Mouse (Mus musculus) heart, embryonic 11.5 days (tissue): Measurements from ENCODE around the gene Nkx1-1. TPM values are rescaled to one million over a fixed set of nuclear protein-coding genes. Genes with fewer than 3 reads are reported as not detected.
A peak's percentile ranks its signal among the peaks of the same experiment; 100 is the strongest.

Experiments used
- ATAC-seq: fragments of 200-750 bp; cut with Nextera tagmentation; replicated peaks from 2 replicates; pipeline ENCODE4 v1.8.0; 2017; ENCODE audit warnings: moderate library complexity; ENCODE audit not compliant: insufficient number of reproducible peaks, low FRiP score, low TSS enrichment
- H3K27ac ChIP-seq: fragments of 300-500 bp; sonication (generic); 2 replicates; pipeline ENCODE4 v1.5.1; 2014; ENCODE audit warnings: mild to moderate bottlenecking, low read depth, low read length
- H3K27me3 ChIP-seq: fragments of 300-500 bp; sonication (generic); 2 replicates; pipeline ENCODE4 v1.6.1; 2014; ENCODE audit warnings: mild to moderate bottlenecking, low read length, mixed read lengths; ENCODE audit not compliant: control insufficient read depth, insufficient read depth
- H3K36me3 ChIP-seq: fragments of 300-500 bp; sonication (generic); 2 replicates; pipeline ENCODE4 v1.6.1; 2014; ENCODE audit warnings: mild to moderate bottlenecking, low read length, moderate library complexity, mixed read lengths; ENCODE audit not compliant: control insufficient read depth, insufficient read depth
- H3K4me1 ChIP-seq: fragments of 300-500 bp; sonication (generic); 2 replicates; pipeline ENCODE4 v1.6.1; 2014; ENCODE audit warnings: low read length; ENCODE audit not compliant: control insufficient read depth, insufficient read depth
- H3K4me2 ChIP-seq: fragments of 300-500 bp; sonication (generic); 2 replicates; pipeline ENCODE4 v1.6.1; 2014; ENCODE audit warnings: mild to moderate bottlenecking, moderate library complexity
- H3K4me3 ChIP-seq: fragments of 300-500 bp; sonication (generic); 2 replicates; pipeline ENCODE4 v1.5.1; 2014; ENCODE audit warnings: low read depth, low read length
- H3K9ac ChIP-seq: fragments of 300-500 bp; sonication (generic); 2 replicates; pipeline ENCODE4 v1.6.1; 2014; ENCODE audit warnings: mild to moderate bottlenecking, low read depth, low read length, moderate library complexity
- H3K9me3 ChIP-seq: fragments of 300-500 bp; sonication (generic); replicated peaks from 2 replicates; pipeline ENCODE4 v1.6.1; 2016; ENCODE audit warnings: low read length; ENCODE audit not compliant: control insufficient read depth
- WGBS: fragments of 180-500 bp; shearing (Covaris S2); extraction: QIAGEN DNeasy Blood & Tissue Kit; methylation state at CpG from one replicate; pipeline ENCODE4 v1.1.7; 2014; ENCODE audit not compliant: insufficient replicate concordance; 5-methylcytosine and 5-hydroxymethylcytosine counted together
- polyA plus RNA-seq: library from polyadenylated mRNA; unstranded; fragments of >200 nt; fragmentation: Nextera tagmentation; extraction: Ambion mirVana; gene quantifications from 2 replicates; pipeline ENCODE4 v1.2.1, GENCODE M21; 2014

Gene Nkx1-1
- not detected in 2 replicates for polyA plus RNA-seq

DNA sequence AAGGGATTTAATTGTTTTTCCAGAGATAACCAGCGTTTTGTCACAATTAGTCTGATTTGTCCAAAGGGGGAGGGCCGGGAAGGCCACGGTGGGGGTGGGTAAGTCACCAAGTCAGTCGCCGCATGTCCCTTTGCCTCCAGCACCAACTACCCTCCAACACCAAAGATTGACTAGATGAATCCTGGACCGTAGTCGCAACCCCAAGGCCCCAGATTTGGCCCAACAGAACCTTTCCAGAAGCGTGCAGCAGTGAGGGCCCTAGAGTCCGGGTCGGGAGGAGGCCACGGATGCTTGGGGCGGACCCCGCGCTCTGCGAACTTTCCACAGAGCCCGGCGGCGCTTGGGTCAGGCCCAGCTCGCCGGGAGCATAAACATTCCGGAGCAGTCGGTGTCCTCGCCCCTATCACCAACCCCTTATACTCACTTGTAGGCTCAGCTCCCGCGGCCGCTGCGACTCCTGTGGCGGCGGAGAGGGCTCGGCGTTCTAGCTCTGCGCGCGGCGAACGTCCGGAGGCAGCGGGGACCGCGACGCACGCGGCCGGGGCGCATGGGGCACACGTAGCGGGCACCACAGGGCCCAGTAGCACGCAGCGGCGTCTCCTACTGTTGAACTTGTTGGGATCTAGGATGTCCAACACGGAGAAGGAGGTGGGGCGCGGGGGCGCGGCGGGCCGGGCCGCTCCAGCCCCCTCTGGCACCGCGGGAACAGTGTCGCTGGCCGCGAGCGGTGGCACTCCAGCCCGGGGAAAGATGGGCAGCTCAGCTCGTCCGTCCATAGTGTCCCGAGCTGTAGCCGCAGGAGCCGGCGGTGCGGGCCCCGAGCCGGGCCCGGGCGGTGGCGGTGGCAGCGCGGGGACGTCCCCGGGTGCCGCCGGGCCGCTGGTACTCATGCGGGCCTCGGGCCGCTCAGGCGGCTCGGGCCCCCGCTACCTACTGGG is at the start of gene Nkx1-1:
Gene Nkx1-1 (minus strand): TSS at position 776 of the 938 bp plus-strand sequence.
- H3K4me3 ChIP-seq, result peak within 1 kb of the TSS; percentile 32
- H3K27ac ChIP-seq, result no peak within 1 kb of the TSS
- no peak for ATAC-seq
- WGBS, result under 1% methylated on average over 54 of the region's 90 CpGs
- H3K36me3 ChIP-seq, result no peaks in the 10 kb centered on the region
- no peaks in the 10 kb centered on the region for H3K9me3 ChIP-seq
- peak within 1 kb of the TSS; percentile 55 for H3K4me2 ChIP-seq
- H3K27me3 ChIP-seq, result peaks cover 98% of the 10 kb centered on the region
- H3K9ac ChIP-seq, result no peak within 1 kb of the TSS
- H3K4me1 ChIP-seq, result peaks cover 30% of the 10 kb centered on the region

DNA sequence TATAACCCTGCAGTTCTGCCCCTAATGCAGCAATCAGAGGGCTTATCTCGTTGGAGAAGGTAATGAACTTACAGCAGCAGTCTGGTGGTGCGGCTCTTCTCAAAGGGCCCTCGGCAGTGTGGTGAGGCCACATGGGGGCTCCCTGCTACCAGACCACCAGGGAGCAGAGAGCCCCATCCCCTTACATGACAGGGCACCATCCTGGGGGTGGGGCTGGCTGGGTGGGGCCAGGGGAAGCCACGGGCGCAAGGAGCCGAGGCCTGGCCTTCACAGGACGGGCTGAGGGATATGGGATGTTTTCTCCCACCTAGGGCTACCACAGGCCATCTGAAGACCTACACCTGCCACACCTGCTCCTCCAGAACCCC is 47.5 kb upstream of the Nkx1-1 start:
- H3K4me2 ChIP-seq, result no peak overlapping the region
- WGBS, result 27% methylated on average over 7 of the region's 7 CpGs
- H3K27ac ChIP-seq, result no peak overlapping the region
- H3K4me1 ChIP-seq, result peaks cover 9% of the 10 kb centered on the region
- H3K9ac ChIP-seq, result no peak overlapping the region
- no peak overlapping the region for H3K4me3 ChIP-seq
- ATAC-seq, result no peak
- peaks cover 26% of the 10 kb centered on the region for H3K27me3 ChIP-seq
- no peaks in the 10 kb centered on the region for H3K9me3 ChIP-seq
- H3K36me3 ChIP-seq, result no peaks in the 10 kb centered on the region

DNA sequence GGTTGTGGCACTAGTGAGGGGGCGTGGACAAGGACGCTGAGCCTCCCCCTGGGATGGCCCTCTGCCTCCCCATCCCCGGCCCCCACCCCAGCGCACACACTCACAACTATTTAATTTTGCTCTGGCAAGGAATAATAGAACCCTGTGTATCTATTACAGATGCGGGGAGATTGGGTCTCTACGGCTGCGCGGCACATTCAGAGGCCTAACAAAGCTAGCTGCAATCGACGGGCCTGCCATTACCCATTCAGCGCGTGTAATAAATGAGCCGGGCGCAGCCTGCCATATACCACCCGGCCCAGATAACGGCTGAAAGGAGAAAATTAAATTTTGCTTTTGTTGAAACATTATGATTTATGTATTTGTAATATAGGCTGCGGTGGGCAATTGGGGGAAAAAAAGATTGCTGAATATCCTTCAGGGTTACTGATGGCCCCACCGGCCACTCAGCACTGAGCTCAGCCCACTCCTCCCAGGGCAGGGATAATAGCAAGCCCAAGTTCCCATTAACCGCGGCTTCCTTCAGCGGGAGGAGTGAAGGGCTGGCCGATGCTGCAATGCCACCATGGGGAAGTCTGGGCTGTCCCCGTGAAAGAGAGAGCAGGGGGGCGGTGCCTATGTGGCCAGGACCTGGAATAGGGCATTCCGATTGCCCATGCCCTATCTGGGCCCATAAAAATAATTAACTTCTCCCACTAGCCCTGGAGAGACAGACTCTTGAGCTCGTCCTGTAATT is 47.0 kb upstream of the Nkx1-1 start:
- H3K4me2 ChIP-seq, result no peak overlapping the region
- H3K9me3 ChIP-seq, result no peaks in the 10 kb centered on the region
- H3K9ac ChIP-seq, result no peak overlapping the region
- 65% methylated on average over 26 of the region's 26 CpGs for WGBS
- no peak overlapping the region for H3K4me3 ChIP-seq
- ATAC-seq, result no peak
- peaks cover 4% of the 10 kb centered on the region; the same call in 1 of the 2 replicates for H3K4me1 ChIP-seq
- H3K36me3 ChIP-seq, result no peaks in the 10 kb centered on the region
- H3K27me3 ChIP-seq, result peaks cover 26% of the 10 kb centered on the region
- H3K27ac ChIP-seq, result no peak overlapping the region

DNA sequence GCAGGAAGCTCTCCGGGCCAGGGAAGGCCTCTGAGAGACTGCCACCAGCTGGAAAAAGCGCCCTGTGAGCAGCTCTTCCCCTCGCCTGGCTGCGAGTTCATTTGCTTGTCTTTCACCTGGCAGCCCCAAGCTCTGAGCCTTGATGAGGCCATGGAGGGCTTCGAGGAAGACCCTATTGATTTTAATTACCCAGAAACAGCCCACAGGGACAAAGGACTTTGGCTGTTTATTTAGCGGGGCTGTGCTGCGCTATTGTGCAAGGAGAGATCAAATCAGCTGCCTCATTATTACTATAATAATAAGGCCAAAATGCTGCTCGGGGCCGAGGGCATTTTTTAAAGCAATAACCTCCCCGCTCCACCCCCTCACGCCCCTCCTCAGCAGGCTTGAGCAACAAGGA is 31.7 kb upstream of the Nkx1-1 start:
- Histone ChIP-seq H3K27ac (no peak overlapping the region), H3K4me2 (no peak overlapping the region), H3K4me1 (no peaks in the 10 kb centered on the region), H3K36me3 (no peaks in the 10 kb centered on the region), H3K27me3 (peaks cover 14% of the 10 kb centered on the region), H3K4me3 (no peak overlapping the region), H3K9ac (no peak overlapping the region), H3K9me3 (no peaks in the 10 kb centered on the region)
- no peak for ATAC-seq
- WGBS, result 64% methylated on average over 11 of the region's 11 CpGs

DNA sequence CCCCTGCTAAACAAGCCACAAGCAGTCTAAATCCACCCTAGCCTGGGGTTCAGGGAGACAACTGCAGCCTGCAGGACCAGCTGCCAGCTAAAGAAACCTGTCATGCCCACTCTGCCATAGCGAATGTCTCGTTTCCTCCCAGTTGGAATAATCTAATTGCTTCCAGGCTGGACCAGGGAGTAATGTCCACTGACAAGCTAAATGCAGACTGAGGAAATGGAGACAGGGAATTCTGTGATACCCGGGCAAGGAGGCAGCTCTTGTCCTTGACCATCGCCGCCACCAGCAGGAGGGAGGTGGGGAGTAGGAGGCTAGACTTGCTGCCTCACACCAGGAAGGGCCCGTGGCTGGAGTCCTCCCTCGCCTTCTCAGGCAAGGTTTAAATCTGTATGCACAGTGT is 30.6 kb upstream of the Nkx1-1 start:
- no peak overlapping the region for H3K9ac ChIP-seq
- no peak for ATAC-seq
- H3K27me3 ChIP-seq, result peaks cover 14% of the 10 kb centered on the region
- H3K36me3 ChIP-seq, result no peaks in the 10 kb centered on the region
- 66% methylated on average over 7 of the region's 7 CpGs for WGBS
- H3K27ac ChIP-seq, result no peak overlapping the region
- H3K4me2 ChIP-seq, result no peak overlapping the region
- H3K4me1 ChIP-seq, result no peaks in the 10 kb centered on the region
- no peak overlapping the region for H3K4me3 ChIP-seq
- no peaks in the 10 kb centered on the region for H3K9me3 ChIP-seq

DNA sequence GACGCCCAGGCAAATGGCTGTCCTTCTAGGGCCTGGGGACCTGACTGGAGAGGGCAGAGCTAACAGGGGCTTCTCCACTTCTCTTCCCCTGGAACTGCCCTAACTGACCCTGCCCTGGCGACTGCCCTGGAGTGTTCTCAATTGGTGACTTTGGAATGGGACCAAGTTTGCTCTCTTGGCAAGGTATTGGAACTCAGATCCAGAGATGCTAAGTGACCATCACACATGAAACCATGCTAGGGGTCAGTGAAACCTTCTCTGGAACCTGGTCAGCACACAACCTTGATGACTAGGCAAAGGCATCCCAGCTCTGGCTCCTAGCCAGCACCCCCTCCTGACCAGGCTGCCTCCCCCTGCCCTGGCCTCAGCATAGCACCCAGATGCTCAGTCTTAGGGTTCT is 25.3 kb upstream of the Nkx1-1 start:
- ATAC-seq, result no peak
- Histone ChIP-seq H3K9me3 (no peaks in the 10 kb centered on the region), H3K4me1 (no peaks in the 10 kb centered on the region), H3K27ac (no peak overlapping the region), H3K4me3 (no peak overlapping the region), H3K36me3 (no peaks in the 10 kb centered on the region), H3K27me3 (peaks cover 7% of the 10 kb centered on the region), H3K4me2 (no peak overlapping the region), H3K9ac (no peak overlapping the region)
- 56% methylated on average over 2 of the region's 2 CpGs for WGBS

DNA sequence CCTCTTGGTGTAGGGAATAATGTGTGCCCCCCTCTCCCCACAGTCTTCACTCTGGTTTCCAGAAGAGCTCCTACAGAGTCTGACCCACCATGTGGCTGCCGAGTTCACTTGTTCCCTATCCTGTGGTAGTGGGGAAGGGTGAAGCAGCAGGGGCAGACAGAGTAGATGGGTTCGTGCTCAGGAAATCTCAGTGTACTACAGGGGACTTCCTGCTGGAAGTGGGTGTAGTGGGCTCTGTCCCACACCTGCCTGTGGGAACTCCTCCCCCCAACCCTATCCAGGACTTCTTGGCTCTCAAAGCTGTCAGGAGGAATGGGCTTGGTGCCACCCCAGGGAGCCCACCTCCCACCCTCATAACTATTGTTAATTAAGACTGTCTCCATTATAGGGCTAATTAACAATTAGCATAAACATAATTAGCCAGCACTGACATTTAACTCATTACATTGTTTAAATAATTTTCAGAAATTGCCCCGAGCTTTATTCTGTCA is 24.4 kb upstream of the Nkx1-1 start:
- peaks cover 2% of the 10 kb centered on the region; the same call in 1 of the 2 replicates for H3K27me3 ChIP-seq

DNA sequence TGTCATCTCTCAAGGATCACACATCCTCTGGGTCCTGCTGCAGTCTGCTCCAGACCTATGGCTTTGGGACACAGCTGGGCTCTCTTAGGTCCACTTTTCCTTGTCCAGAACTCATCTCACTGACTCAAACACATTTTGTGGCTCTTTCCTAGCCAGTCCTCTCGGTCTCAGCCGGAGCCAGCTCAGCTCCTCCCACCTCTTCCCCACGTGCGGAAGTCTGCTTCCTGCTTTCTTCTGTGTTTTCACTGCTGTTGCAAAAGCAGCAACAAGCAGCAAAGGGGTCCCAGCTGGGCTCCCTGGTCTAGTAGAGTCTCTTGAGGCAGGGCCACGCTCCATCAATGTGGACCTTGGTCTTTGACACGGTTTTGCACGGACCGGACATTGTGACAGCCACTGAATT is 22.0 kb upstream of the Nkx1-1 start:
- peaks cover 2% of the 10 kb centered on the region; the same call in 1 of the 2 replicates for H3K27me3 ChIP-seq
- H3K4me2 ChIP-seq, result no peak overlapping the region
- H3K36me3 ChIP-seq, result no peaks in the 10 kb centered on the region
- no peak overlapping the region for H3K4me3 ChIP-seq
- 52% methylated on average over 8 of the region's 8 CpGs for WGBS
- H3K9ac ChIP-seq, result no peak overlapping the region
- no peaks in the 10 kb centered on the region for H3K9me3 ChIP-seq
- H3K27ac ChIP-seq, result no peak overlapping the region
- no peaks in the 10 kb centered on the region for H3K4me1 ChIP-seq
- no peak for ATAC-seq

More for the DNA sequence above, 24.4 kb upstream of the Nkx1-1 start:
- Histone ChIP-seq H3K4me3 (no peak overlapping the region), H3K36me3 (no peaks in the 10 kb centered on the region), H3K27ac (no peak overlapping the region), H3K4me2 (no peak overlapping the region), H3K4me1 (no peaks in the 10 kb centered on the region), H3K9me3 (no peaks in the 10 kb centered on the region), H3K9ac (no peak overlapping the region)
- WGBS, result 64% methylated on average over 3 of the region's 3 CpGs
- ATAC-seq, result no peak
